Mouse (Mus musculus): ENCODE measurements around the gene Ccl3.

Gene Ccl3

DNA sequence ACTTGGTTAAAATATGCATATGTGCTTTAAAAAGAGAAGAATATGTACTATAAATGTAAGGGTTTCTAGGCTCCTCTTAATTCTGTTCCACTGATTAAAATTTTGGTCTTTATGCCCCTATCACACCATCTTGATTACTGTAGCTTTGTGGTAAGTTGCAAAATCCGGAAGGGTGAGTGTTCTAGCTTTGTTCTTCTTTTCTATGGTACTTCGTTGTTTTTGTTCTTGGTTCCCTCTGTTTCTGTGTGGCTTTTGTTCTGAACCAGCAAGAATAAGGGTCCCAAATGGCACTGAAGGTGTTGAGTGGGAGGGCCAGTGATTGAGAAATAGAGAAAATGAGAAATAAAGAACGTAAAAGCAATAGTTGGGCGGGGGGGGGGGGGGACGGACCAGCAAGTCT lies 30.9 kb downstream of the Ccl3 start:
- no peak for DNase-seq

DNA sequence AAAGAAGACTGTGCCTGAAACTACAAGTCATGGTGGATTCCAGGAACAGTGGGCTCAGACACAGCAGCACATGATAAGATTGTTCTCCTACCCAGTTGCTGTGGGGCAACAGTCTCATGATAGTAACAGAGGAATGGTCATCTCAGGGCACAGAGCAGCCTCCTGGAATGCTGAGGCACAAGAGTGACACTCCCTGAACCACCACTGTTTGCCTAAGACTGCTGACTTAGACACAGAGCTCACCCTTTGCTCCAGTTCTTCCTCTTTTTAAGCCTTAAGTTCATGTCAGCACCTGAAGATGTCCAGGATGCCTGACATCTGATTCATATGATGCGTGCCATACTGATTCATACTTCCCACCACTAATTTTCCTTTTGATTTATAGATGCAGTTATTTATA lies 32.6 kb downstream of the Ccl3 start:
- no peak for DNase-seq

DNA sequence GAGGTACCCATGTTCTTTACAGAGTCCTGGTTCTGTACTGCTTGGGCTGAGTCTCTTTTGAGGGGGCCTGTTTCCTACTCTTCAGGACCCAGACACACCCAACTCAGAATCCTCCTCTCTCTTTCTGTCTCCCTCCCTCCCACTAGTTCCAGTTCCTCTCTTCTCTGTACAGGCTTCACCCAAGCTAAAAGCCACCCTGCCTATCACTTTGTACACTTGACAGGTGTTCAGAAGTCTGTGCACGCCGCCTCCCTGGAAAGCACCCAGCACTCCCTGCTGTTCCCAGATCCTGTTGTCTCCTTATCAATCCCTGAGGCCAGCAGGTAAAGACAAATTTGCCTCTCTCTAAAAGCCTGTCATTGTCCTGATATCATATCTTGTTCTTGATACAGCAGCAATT lies 38.3 kb downstream of the Ccl3 start:
- DNase-seq: no peak

GRCm38 (mm10) chr11:83606396-83606795 lies 42.8 kb downstream of the Ccl3 start:
- DNase-seq: no peak

DNA sequence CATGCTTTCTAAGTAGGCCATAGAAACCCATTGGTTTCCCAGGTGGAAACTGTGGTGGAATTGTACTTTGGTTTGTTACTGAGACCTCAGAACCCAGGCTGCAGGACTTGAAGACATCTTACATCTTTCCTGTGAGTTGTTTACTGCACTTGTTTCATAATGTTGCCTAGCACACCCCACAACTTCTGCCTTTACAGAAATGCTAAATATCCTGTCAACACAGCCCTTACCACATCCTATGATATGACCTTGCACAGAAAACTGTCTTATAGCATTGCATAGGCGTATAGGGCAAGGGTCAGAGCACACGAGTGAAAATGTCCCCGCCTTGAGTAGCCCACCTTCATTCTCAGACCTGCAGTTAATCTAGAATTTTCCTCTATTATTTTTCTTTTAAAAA lies 43.6 kb downstream of the Ccl3 start:
- no peak for DNase-seq

DNA sequence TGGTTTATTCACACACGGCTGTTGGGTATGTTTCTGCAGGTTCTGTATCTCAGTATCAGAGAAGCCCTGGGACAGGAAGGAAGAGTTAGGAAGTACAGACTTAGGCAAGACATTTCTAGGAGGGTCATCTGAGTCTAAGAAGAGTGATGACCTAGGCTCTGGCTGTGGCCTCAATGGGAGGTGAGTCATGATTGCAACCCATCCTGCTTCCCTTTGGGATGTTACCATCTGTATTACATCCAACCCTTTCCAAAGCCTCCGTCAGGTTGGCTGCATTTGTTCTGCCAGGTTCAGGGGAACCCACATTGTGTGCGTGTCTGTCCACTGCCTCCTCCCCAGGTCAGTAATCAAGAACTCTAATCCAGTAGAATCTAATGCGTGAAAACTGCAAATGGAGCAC lies 44.5 kb downstream of the Ccl3 start:
- no peak for DNase-seq

DNA sequence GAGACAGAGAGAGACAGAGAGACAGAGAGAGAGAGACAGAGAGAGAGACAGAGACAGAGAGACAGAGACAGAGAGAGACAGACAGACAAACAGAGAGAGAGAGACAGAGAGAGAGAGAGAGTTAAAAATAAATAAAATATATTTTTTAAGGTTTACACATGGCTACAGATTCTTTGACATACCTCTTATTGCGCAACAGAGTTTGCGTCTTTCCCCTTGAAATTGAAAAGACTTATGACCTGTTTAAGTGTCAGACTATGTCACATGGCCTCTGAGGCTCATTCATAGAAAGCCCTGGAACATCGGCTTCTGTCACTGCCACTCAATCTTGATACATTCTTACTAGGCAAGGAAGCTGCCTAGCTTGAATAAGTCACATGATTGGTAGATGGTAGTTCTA lies 45.8 kb downstream of the Ccl3 start:
- no peak for DNase-seq

DNA sequence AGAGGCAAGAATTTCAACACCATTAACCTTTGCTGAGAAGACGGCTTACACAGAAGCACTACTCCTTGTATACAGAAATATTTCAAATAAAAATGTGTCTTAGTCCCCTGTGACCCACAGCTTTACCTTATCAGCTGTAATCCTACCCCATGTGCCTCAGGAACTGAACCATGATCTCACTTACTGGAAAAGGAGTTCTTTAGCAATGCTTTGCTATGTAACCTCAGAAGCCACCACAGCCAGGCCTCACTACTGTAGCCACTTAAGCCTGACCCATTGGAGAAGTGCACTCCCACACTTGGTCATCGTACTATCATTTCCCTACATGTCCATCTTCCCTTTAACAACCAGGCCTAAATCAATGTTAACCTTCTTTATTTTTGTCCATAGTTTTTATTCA lies 48.6 kb downstream of the Ccl3 start:
- DNase-seq: no peak

- DNase-seq: no peak
These were observed 50.2 kb downstream of the Ccl3 start for GRCm38 (mm10) chr11:83598991-83599390.

GRCm38 (mm10) chr11:83598207-83598837 lies 50.8 kb downstream of the Ccl3 start:
- DNase-seq: no peak
